Mouse (Mus musculus): ENCODE data around the gene Gm20715.

DNA sequence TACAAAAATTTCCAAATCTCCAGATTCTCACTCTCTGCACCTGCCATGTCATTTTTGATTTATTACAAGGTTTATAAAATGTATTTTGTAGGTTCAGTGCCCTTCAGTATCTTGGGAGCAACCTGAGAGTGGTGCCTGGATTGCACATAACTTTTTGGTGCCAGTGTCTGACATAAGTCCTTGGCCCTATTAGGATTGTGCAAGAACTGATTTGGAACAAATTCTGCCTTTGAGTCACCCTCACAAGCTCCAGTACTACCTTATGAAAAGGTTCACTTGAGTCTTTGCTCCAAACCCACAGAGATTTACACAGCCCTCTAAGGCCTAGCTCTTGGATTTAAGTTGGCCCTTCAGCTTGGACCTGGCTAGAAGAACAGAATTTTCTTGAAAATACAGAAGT lies 56.9 kb downstream of the Gm20715 start, which contains the start of gene Olfr1346:
- TF ChIP-seq POLR2A (IDR thresholded peaks at IDR 0.05; ENCODE audit: control insufficient read depth, extremely low read depth, insufficient read depth, low read length, poor library complexity) (no peak), CTCF (IDR thresholded peaks at IDR 0.05; ENCODE audit: borderline replicate concordance, control insufficient read depth, extremely low read depth, insufficient read depth, low read length, poor library complexity) (no peak)

Measured in thymus, adult 2 months (tissue).